Mouse (Mus musculus) forebrain, embryonic 15.5 days (tissue): ENCODE measurements around the gene Fasn. TPM values are rescaled to one million over a fixed set of nuclear protein-coding genes. Genes with fewer than 3 reads are reported as not detected.
"Not testable (repeated sequence)": the region's sequence is repeated elsewhere in the genome, so short reads cannot be mapped to it uniquely, and the experiment has no call there.

ENCODE experiments used
- ATAC-seq: fragments of 200-750 bp; cut with Nextera tagmentation; replicated peaks from 2 replicates; pipeline ENCODE4 v1.8.0; 2017; ENCODE audit warnings: mild to moderate bottlenecking, moderate TSS enrichment, moderate library complexity
- H3K27ac ChIP-seq: fragments of 300-500 bp; sonication (generic); replicated peaks from 2 replicates; pipeline ENCODE4 v1.5.1; 2015; ENCODE audit warnings: mild to moderate bottlenecking, inconsistent platforms
- H3K27me3 ChIP-seq: fragments of 300-500 bp; sonication (generic); 2 replicates; pipeline ENCODE4 v1.6.1; 2015; ENCODE audit warnings: inconsistent platforms
- H3K36me3 ChIP-seq: fragments of 300-500 bp; sonication (generic); 2 replicates; pipeline ENCODE4 v1.6.1; 2015; ENCODE audit warnings: mild to moderate bottlenecking, inconsistent platforms
- H3K4me1 ChIP-seq: fragments of 300-500 bp; sonication (generic); 2 replicates; pipeline ENCODE4 v1.6.1; 2015; ENCODE audit warnings: inconsistent platforms
- H3K4me2 ChIP-seq: fragments of 300-500 bp; sonication (generic); replicated peaks from 2 replicates; pipeline ENCODE4 v1.6.1; 2015; ENCODE audit warnings: mild to moderate bottlenecking, inconsistent platforms
- H3K4me3 ChIP-seq: fragments of 300-500 bp; sonication (generic); 2 replicates; pipeline ENCODE4 v1.5.1; 2015; ENCODE audit warnings: mild to moderate bottlenecking, inconsistent platforms
- H3K9ac ChIP-seq: fragments of 300-500 bp; sonication (generic); replicated peaks from 2 replicates; pipeline ENCODE4 v1.6.1; 2015; ENCODE audit warnings: mild to moderate bottlenecking, inconsistent platforms
- H3K9me3 ChIP-seq: fragments of 300-500 bp; sonication (generic); 2 replicates; pipeline ENCODE4 v1.6.1; 2016; ENCODE audit warnings: inconsistent platforms
- WGBS: fragments of 180-500 bp; shearing (Covaris S2); methylation state at CpG from one replicate; pipeline ENCODE4 v1.1.7; 2015; ENCODE audit warnings: mixed read lengths; 5-methylcytosine and 5-hydroxymethylcytosine counted together
- polyA plus RNA-seq: library from polyadenylated mRNA; unstranded; fragments of >200 nt; fragmentation: Nextera tagmentation; extraction: Ambion mirVana; gene quantifications from 2 replicates; pipeline ENCODE4 v1.2.1, GENCODE M21; 2015

The Fasn gene
- polyA plus RNA-seq, 1 experiment from 2014 or later: 80.6 TPM

DNA sequence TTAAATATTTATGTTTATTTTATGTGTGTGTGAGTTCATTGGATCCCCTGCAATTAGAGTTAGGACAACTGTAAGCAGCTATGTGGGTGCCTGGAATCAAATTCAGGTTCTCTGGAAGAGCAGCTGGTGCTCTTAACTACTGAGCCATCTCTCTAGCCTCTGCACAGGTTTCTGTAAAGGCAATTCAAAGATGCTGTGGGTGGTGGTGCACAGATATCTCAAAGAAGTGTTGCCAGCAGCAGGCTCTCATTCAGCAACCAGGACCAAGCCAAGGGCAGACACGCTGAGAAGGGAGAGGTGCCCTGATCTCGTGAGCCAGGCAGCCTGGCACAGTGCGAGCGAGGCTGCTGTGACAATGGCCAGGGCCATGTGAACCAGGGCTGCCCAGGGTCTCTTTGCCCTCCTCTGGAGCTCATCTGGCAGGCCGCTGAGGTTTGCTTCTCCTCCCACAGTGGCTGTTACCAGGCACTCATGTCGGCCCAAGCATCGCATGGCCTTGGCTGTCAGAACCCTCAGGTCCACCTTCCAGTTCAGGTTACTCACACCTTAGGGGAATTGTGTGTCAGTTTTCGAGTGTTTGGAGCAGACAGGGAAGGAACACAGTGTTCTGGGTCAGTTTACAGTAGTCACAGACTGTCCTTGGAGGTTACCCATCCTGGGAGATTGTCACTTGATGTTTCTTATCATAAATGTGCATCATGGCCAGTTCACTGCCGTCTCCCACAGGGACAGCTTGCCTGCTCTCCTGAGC lies 22.6 kb upstream of the Fasn start:
- no peak for ATAC-seq
- Histone ChIP-seq H3K4me3 (no peak overlapping the region), H3K9me3 (no peaks in the 10 kb centered on the region), H3K4me1 (no peaks in the 10 kb centered on the region), H3K27ac (no peak overlapping the region), H3K4me2 (no peak overlapping the region), H3K27me3 (no peaks in the 10 kb centered on the region), H3K9ac (no peak overlapping the region), H3K36me3 (no peaks in the 10 kb centered on the region)
- WGBS: 86% methylated on average over 9 of the region's 9 CpGs

DNA sequence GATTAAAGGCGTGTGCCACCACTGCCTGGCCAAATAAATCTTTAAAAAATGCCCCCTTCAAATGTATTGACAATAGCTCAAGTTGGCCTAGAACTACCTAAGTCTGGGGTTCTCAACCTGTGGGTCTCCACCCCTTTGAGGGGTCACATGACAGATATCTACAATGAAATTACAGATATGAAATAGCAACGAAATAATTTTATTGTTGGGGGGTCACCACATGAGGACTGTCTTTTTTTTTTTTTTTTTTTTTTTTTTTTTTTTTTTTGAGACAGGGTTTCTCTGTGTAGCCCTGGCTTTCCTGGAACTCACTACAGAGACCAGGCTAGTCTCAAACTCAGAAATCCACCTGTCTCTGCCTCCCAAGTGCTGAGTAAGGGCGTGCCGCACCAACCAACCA lies 20.0 kb upstream of the Fasn start:
- 91% methylated on average over 4 of the region's 4 CpGs for WGBS

DNA sequence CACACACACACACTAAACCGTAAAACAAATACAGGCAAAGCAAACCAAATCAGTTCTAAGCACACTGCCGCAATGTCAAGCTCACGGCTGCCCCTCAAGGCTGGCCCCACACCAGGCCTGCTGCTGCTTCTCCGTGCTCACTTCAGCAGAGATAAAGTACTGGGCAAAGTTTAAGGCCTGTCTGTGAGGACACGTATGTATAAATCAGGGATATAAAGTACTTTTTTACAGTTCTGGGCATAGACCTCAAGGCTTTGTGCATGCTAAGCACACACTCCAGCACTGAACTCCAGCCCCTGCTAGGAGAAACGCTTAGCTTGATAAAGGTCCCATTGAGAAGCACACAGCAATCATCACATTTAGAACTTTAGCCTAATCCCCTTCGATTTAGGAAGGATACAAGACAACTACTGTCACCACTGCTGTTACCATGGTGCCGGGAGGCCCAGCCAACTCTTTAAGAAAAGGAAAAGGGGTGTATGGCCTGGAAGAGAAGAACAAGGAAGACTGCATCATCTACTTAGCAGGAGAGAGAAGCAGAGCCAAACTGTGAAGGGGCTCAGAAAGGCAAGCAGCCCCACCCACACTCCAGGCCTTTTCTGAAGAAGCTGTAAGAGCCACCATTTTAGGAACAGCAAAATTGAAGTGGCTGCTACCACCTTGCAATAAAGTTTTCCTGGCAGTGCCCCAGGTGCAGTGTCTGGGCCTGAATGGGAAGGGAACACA lies 9.4 kb upstream of the Fasn start:
- H3K27ac ChIP-seq: peak overlapping the region; percentile 71
- no peak overlapping the region for H3K4me2 ChIP-seq
- no peak overlapping the region for H3K4me3 ChIP-seq
- H3K27me3 ChIP-seq: no peaks in the 10 kb centered on the region
- H3K36me3 ChIP-seq: no peaks in the 10 kb centered on the region
- no peaks in the 10 kb centered on the region for H3K9me3 ChIP-seq
- no peak overlapping the region for H3K9ac ChIP-seq
- ATAC-seq: peak; percentile 68
- 13% methylated on average over 8 of the region's 8 CpGs for WGBS
- peaks cover 13% of the 10 kb centered on the region for H3K4me1 ChIP-seq

More for the DNA sequence above, 20.0 kb upstream of the Fasn start:
- Histone ChIP-seq H3K9me3 (no peaks in the 10 kb centered on the region), H3K9ac (no peak overlapping the region), H3K27me3 (no peaks in the 10 kb centered on the region), H3K4me2 (no peak overlapping the region), H3K27ac (no peak overlapping the region), H3K36me3 (no peaks in the 10 kb centered on the region), H3K4me1 (no peaks in the 10 kb centered on the region), H3K4me3 (no peak overlapping the region)
- ATAC-seq: no peak

DNA sequence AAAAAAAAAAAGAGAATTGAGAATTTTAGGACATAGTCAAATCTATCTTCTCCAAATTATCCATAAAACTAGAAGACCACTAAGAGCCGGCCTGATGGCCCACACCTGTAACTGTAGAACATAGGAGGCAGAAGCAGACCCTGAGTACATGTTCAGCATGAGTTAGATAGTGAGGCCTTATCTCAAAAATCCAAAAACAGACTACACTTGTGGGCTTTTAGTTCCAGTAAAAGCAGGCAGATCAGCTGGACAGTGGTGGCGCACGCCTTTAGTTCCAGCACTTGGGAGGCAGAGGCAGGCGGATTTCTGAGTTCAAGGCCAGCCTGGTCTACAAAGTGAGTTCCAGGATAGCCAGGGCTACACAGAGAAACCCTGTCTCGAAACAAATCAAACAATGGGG lies 8.6 kb upstream of the Fasn start:
- Histone ChIP-seq H3K4me1 (peaks cover 13% of the 10 kb centered on the region), H3K27ac (peak overlapping the region; percentile 71)
- not testable (repeated sequence) for ATAC-seq, H3K9me3 ChIP-seq, H3K9ac ChIP-seq, H3K4me2 ChIP-seq, H3K4me3 ChIP-seq, H3K27me3 ChIP-seq, H3K36me3 ChIP-seq
- WGBS: 86% methylated on average over 5 of the region's 5 CpGs

DNA sequence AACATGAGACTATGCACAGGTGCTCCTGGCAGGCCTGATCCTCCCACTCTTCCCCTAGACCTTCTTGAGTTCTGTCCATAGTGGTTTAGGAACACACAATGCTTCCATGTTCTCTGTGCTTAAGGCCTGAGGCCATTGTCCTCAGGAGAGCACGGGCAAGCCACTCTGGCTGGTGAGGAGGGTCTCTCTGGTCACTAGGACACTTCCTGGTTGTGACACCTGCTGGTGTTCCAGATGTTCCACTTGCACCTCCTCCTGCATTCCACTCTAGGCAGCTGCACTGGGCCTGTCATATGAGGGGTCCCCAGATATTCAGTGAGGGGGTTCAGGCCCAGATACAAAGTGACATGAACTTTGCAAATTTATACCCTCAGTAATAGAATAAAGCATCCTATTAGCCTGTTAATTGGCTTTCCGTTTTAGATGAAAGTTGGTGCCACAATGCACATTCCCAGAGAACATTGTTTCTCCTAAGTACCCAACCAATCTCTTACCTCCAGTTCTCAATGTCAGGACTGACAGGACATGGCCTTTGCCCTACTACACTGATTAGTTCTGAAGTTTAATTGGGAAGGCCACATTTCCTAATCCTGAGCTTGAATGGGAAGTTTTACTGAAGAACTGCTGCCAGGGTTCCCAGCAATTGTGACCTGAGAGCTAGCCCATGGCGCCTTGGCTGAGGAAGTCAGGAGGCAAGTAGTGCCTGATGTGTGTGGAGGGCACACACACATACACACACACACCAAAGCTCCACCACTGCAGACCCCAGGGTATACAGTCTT lies 7.5 kb upstream of the Fasn start:
- no peak overlapping the region for H3K9ac ChIP-seq
- H3K4me2 ChIP-seq: no peak overlapping the region
- H3K36me3 ChIP-seq: no peaks in the 10 kb centered on the region
- H3K9me3 ChIP-seq: no peaks in the 10 kb centered on the region
- H3K27me3 ChIP-seq: no peaks in the 10 kb centered on the region
- ATAC-seq: no peak
- H3K4me3 ChIP-seq: no peak overlapping the region
- H3K27ac ChIP-seq: no peak overlapping the region
- WGBS: 58% methylated on average over 3 of the region's 3 CpGs
- peaks cover 13% of the 10 kb centered on the region for H3K4me1 ChIP-seq

DNA sequence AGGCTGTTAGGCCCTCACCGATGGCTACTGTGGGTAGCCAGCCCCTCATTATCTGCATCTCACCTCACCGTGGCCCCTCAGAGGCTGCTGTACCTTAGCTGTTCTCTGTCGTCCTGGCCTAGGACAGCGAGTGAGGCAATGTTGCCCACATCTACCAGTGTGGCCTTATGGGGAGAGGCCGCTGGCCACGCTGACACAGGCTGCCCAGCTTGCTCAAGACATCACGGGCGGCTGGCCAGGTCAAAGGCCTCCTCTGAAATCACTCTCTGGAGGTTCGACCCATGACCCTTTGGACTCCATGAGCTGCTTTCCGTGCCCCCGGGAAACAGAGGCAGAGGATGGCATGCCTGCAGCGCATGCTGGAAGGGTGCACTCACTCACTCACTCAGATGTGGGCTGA lies 6.3 kb upstream of the Fasn start:
- ATAC-seq: no peak
- H3K4me3 ChIP-seq: no peak overlapping the region
- no peak overlapping the region for H3K9ac ChIP-seq
- H3K9me3 ChIP-seq: no peaks in the 10 kb centered on the region
- no peaks in the 10 kb centered on the region; the same call in 1 of the 2 replicates for H3K36me3 ChIP-seq
- no peak overlapping the region for H3K4me2 ChIP-seq
- 91% methylated on average over 12 of the region's 12 CpGs for WGBS
- H3K27ac ChIP-seq: no peak overlapping the region
- H3K27me3 ChIP-seq: no peaks in the 10 kb centered on the region
- H3K4me1 ChIP-seq: peaks cover 19% of the 10 kb centered on the region

DNA sequence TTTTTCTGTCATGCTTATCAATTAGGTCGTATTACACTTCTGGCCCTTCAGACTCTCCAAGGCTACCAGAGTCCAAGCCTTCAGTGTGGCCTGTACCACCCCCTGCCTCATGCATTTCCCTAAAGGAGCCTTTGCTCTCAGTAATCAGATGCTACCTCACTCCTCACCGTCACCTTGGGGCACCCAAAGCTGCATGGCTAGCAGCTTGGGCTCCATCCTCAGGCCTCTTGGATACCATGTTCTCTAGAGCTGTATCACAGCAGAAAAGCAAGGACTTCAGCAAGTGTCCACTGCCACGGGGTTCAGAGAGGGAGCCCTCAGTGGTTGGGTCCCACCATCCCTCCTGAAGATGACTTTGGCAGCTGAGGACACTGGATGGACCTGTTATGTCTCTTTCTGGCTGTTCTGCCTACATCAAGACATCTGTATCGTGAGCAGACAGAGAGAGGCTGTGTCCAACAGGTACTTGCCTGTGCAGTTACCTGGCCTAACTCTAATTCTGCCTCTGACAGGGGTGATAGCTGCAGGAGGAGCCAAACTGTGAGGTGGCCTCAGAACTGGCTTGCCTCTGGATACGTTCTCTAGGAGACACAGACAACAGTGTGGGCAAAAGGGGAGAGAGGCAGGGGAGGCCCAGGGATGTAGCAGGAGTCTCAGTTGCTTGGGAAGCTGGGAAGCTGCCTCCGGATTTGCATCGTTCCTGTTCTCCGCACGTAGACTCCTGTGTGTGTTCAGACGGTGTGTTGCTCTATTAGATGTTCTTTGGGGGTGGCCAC lies 5.6 kb upstream of the Fasn start:
- Histone ChIP-seq H3K9me3 (no peaks in the 10 kb centered on the region), H3K9ac (no peak overlapping the region), H3K27ac (no peak overlapping the region), H3K36me3 (no peaks in the 10 kb centered on the region; the same call in 1 of the 2 replicates), H3K4me3 (no peak overlapping the region), H3K27me3 (no peaks in the 10 kb centered on the region), H3K4me2 (no peak overlapping the region), H3K4me1 (peaks cover 26% of the 10 kb centered on the region)
- ATAC-seq: no peak
- WGBS: 89% methylated on average over 10 of the region's 10 CpGs

DNA sequence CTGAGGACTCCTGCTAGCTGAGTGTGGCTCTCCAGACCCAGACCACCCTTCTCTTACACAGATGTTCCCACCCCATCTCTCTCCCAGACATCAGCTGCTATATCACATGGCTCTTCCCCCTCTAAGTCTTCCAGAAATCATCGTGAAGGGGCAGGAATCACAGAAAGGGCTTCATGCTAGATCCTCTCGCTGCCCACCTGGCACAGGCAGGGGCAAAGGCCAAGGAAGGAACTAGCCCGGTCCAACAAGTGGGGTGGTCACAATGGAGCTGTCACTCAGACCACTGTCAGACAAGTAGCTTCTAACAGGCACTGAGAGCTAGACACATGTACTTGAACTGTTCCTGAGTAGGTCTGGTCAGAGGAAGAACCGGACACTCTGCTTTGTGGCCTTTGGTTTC lies 4.1 kb upstream of the Fasn start:
- Histone ChIP-seq H3K4me2 (no peak overlapping the region), H3K9me3 (no peaks in the 10 kb centered on the region), H3K36me3 (no peaks in the 10 kb centered on the region; the same call in 1 of the 2 replicates), H3K9ac (no peak overlapping the region), H3K4me1 (peaks cover 15% of the 10 kb centered on the region), H3K27ac (no peak overlapping the region), H3K27me3 (no peaks in the 10 kb centered on the region), H3K4me3 (no peak overlapping the region)
- 71% methylated on average over 4 of the region's 4 CpGs for WGBS
- ATAC-seq: no peak

DNA sequence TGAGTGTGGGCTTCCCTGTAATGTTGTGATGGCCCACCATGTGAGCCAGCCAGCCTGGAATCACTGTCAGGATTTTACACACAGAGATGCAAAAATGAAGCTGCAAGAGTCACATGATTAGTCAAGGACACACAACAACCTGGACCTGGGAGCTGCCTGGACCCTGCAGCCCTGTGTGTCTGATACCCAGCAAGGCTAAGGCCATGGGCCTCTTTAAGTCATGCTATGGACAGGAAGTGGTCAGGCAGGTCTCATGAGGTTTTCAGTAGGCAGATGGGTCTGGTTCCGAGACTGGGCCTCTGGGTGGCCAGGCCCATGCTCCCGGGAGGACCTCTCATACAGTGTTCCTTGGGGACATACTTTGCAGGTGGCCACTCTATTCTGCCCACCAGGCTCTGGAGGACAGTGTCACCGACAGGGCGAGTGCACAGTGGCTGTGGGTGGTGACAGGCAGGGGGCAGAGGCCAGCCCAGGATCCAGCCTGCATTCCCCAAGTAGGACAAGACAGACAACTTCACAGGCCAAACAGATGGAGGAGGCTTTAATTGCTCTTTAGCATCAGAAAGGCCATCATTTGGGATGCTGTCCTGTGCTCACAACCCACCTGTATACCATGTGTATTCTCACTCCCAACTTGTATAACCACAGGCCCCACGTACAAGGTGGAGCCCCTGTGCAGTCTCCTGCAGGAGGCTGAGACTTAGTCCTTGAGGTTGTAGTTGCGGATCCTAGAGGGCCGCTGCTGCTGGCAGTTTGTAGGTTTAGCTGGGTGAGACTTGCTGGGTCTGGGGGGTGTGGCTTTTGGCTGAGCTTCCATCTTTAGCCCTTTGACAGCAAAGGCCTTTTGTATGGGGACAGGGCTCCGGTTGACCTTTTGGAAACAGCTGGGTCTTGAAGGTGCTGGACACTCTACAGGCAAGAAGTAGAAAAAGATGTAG lies 1.9 kb upstream of the Fasn start:
- no peak overlapping the region for H3K9ac ChIP-seq
- H3K27ac ChIP-seq: peak overlapping the region; percentile 99
- H3K27me3 ChIP-seq: no peaks in the 10 kb centered on the region
- no peak overlapping the region for H3K4me3 ChIP-seq
- ATAC-seq: no peak
- no peaks in the 10 kb centered on the region for H3K9me3 ChIP-seq
- no peak overlapping the region for H3K4me2 ChIP-seq
- peaks cover 8% of the 10 kb centered on the region; the same call in 1 of the 2 replicates for H3K36me3 ChIP-seq
- WGBS: 85% methylated on average over 8 of the region's 8 CpGs
- H3K4me1 ChIP-seq: peaks cover 35% of the 10 kb centered on the region

DNA sequence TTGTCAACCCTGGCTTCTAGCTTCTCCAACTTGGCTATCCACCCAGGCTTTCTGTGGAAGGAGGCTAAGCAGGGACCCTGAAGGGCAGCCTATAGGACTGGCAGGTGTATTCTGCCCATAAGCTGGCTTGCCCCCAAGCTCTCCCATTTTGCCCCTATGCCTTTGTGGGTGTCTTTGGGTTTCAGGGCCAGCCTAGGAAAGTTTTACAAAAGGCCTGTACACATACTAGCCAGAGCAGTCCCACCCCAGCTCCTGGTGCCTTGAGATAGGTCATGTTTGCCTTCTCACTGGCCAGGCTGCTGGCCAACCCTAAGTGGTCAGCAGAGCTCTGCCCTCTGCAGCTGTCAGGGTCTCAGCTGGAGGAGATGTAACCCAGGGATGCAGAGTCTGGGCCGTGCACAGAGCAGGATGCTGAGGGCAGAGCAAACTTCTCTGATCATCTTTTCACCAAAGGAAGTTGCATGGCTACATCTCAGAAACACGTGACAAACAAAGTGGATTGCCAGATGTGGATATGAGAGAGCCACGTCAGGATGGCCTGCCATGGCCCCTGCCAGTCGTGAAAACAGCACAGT lies 1.0 kb upstream of the Fasn start:
- 45% methylated on average over 4 of the region's 4 CpGs for WGBS
- Histone ChIP-seq H3K4me1 (peaks cover 42% of the 10 kb centered on the region), H3K9ac (peak overlapping the region; percentile 83), H3K27me3 (no peaks in the 10 kb centered on the region), H3K4me3 (peak overlapping the region; percentile 79), H3K9me3 (no peaks in the 10 kb centered on the region), H3K27ac (peak overlapping the region; percentile 99), H3K4me2 (peak overlapping the region; percentile 94), H3K36me3 (peaks cover 14% of the 10 kb centered on the region)
- ATAC-seq: no peak
